Mouse (Mus musculus) kidney, adult 2 months (tissue): ENCODE measurements around the gene Prkaca.

Experiments used
- CTCF ChIP-seq: fragments of 200-500 bp; conservative IDR thresholded peaks from 2 replicates; pipeline ENCODE4 v1.5.1; 2011; ENCODE audit warnings: low read depth, mild to moderate bottlenecking, control low read depth, low read length, moderate library complexity, mixed read lengths; ENCODE audit not compliant: insufficient read depth, insufficient read length
- POLR2A ChIP-seq: fragments of 200-500 bp; IDR thresholded peaks from one replicate; pipeline ENCODE4 v1.6.1; 2011; ENCODE audit warnings: low read depth, low read length, control low read depth

DNA sequence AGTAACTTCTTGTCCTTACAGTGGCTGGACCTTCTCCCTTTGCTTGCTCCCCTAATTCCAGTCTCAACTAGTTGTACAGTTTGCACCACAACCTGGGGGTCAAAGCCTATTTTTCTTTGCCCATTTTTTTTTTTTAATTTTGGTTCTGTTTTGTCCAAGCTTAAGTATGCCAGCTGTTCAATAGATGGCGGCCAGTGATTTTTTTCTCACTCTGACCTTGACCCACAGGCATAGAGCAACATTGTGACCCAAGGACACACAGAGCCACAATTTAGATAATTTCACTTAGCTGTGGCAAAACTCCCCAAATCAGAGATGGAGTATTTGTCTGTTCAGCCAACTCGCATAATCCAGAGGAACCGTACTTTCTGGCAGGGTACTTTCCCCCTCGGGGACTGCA lies 1.7 kb upstream of the Prkaca start:
- TF ChIP-seq POLR2A (no peak), CTCF (no peak)
